Mouse (Mus musculus): ENCODE measurements around the gene Ccdc167.

DNA sequence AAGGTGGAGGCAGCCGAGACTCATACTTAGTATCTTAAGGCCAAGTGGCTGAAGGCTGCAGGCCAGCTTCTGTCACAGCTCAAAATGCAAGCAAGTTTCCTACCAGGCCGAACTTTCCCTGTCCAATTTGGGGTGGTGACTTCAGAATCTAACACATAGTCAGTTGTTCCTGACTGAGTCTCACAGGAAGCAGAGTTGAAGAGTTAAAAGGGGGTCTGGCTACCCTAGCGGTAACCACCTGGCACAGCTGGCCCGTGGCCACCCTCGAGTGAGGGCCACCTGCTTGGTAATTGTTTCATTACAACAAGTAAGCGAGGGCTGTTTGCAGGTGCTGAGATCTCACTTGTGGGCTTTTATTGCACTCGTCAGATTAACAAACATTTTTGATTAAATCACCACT, 4.3 kb downstream of the Ccdc167 start:
- TF ChIP-seq CTCF (IDR thresholded peaks at IDR 0.05; ENCODE audit: low read depth, low read length) (no peak), POLR2A (IDR thresholded peaks at IDR 0.05; ENCODE audit: insufficient read depth, low read length) (no peak)

Measured in ES-Bruce4 (cell line).